Comparison of ENCODE assay signal across 22 mouse cellular contexts in the genomic region with DNA sequence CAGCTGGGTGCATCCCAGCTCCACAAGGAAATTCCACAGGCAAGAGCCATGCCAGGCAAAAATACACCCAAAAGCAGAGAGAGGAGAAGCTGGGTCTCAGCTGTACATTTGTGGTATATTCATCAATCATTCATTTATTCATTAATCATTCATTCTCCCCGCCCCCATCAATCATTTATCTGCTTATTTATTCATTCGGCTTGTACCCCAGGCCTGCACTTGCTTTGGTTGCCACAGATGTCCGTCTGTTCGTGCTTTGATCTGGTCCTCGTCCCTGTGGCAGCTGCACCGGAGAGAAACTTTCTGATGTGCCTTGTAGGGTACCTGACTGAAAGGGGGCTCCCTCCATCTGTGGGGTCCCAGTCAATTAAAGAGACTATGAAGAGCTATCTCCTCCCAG.
A peak's percentile ranks its signal among the peaks of the same experiment; 100 is the strongest.
DNase-seq lines count a peak whose midpoint lies in the region; ATAC-seq and TF ChIP-seq lines count a peak whose summit lies in the region.
"Had no signal": no experiment of that assay in that cellular context is flagged by ENCODE, and none has a peak within 500 bp of the region (broad histone marks: within the 10 kb centered on the region; RNA-seq: fewer than 3 reads in every experiment).

No protein-coding gene starts in this region.

- no peak overlapping the region for H3K27ac ChIP-seq in forebrain, embryonic 14.5 days (ENCODE audit: low read depth, low read length)
- no peak overlapping the region for H3K27ac ChIP-seq in forebrain, embryonic 10.5 days
- no peak overlapping the region for H3K27ac ChIP-seq in midbrain, embryonic 11.5 days (ENCODE audit: low read depth, low read length)
- no peak overlapping the region for H3K27ac ChIP-seq in midbrain, postnatal 0 days (ENCODE audit: low read depth, low read length)
- H3K27ac ChIP-seq in hindbrain, embryonic 12.5 days = peak overlapping the region; percentile 65
- no peak overlapping the region; the same call in 1 of the 2 replicates for H3K27ac ChIP-seq in midbrain, embryonic 15.5 days
- H3K27ac ChIP-seq: intestine, embryonic 15.5 days; liver, embryonic 13.5 days had no signal

- H3K9ac ChIP-seq in forebrain, embryonic 14.5 days (ENCODE audit: low read length) = no peak overlapping the region
- H3K9ac ChIP-seq in midbrain, embryonic 11.5 days (ENCODE audit: low read length) = no peak overlapping the region
- no peak overlapping the region for H3K9ac ChIP-seq in midbrain, postnatal 0 days (replicated peaks; ENCODE audit: low read length, poor library complexity, severe bottlenecking)
- no peak overlapping the region for H3K9ac ChIP-seq in hindbrain, embryonic 12.5 days
- H3K9ac ChIP-seq in midbrain, embryonic 15.5 days = no peak overlapping the region
- H3K9ac ChIP-seq: forebrain, postnatal 0 days; intestine, embryonic 15.5 days; liver, embryonic 13.5 days had no signal

- peak; percentile 18 for DNase-seq in forebrain, embryonic 14.5 days (ENCODE audit: low spot score)
- DNase-seq in forebrain, embryonic 10.5 days (ENCODE audit: extremely low spot score, low spot score) = no peak
- DNase-seq in midbrain, embryonic 11.5 days (ENCODE audit: low spot score, missing footprints) = no peak
- no peak for DNase-seq in midbrain, postnatal 0 days (ENCODE audit: low spot score)
- no peak for DNase-seq in cerebellum, adult 18-20 months
- DNase-seq: adrenal gland, adult 8-10 months; cerebellum, adult 9-10 months; forebrain, postnatal 0 days; gastrocnemius, postnatal 36 days; kidney, adult 8-10 months; kidney, postnatal 14 days; layer of hippocampus, postnatal 36 days; liver, embryonic 13.5 days; lung, adult 2 months; lung, postnatal 14 days; right cerebral cortex, postnatal 4 days; thymus, adult 18-20 months; thymus, postnatal 36 days had no signal

- no peak for TF ChIP-seq CTCF in midbrain, postnatal 0 days (IDR thresholded peaks at IDR 0.05)

- no peak for ATAC-seq in forebrain, embryonic 14.5 days
- ATAC-seq in midbrain, embryonic 11.5 days (ENCODE audit: low FRiP score) = 0 out of 2 replicates have a peak, but pooled peaks have one; percentile 26
- ATAC-seq in midbrain, postnatal 0 days (ENCODE audit: low FRiP score) = no peak
- ATAC-seq in hindbrain, embryonic 12.5 days (ENCODE audit: low FRiP score) = peak; percentile 36; the same call in 1 of the 2 replicates
- ATAC-seq in midbrain, embryonic 15.5 days (replicated peaks) = peak; percentile 19; the same call in 1 of the 2 replicates
- ATAC-seq: activated CD4-positive, CD25-positive, alpha-beta regulatory T cell, adult 4 months; forebrain, postnatal 0 days; intestine, embryonic 15.5 days had no signal

- no peaks in the 10 kb centered on the region for H3K36me3 ChIP-seq in forebrain, embryonic 14.5 days (ENCODE audit: control insufficient read depth, insufficient read depth, low read length)
- H3K36me3 ChIP-seq in forebrain, embryonic 10.5 days (replicated peaks) = no peaks in the 10 kb centered on the region
- H3K36me3 ChIP-seq in midbrain, embryonic 11.5 days (ENCODE audit: control insufficient read depth, insufficient read depth, low read length) = no peaks in the 10 kb centered on the region
- no peaks in the 10 kb centered on the region for H3K36me3 ChIP-seq in midbrain, postnatal 0 days (ENCODE audit: insufficient read depth, low read length)
- H3K36me3 ChIP-seq in hindbrain, embryonic 12.5 days = no peaks in the 10 kb centered on the region
- H3K36me3 ChIP-seq in midbrain, embryonic 15.5 days (replicated peaks) = no peaks in the 10 kb centered on the region
- H3K36me3 ChIP-seq: intestine, embryonic 15.5 days; liver, embryonic 13.5 days had no signal

- H3K4me1 ChIP-seq in forebrain, embryonic 14.5 days (ENCODE audit: control insufficient read depth, insufficient read depth, low read length) = peaks cover 17% of the 10 kb centered on the region
- peaks cover 69% of the 10 kb centered on the region for H3K4me1 ChIP-seq in forebrain, embryonic 10.5 days
- peaks cover 5% of the 10 kb centered on the region; the same call in 1 of the 2 replicates for H3K4me1 ChIP-seq in midbrain, embryonic 11.5 days (ENCODE audit: control insufficient read depth, insufficient read depth, low read length)
- H3K4me1 ChIP-seq in midbrain, postnatal 0 days (ENCODE audit: insufficient read depth, low read length) = peaks cover 3% of the 10 kb centered on the region
- peaks cover 60% of the 10 kb centered on the region for H3K4me1 ChIP-seq in hindbrain, embryonic 12.5 days
- H3K4me1 ChIP-seq in midbrain, embryonic 15.5 days = peaks cover 31% of the 10 kb centered on the region

- no peak overlapping the region for H3K4me2 ChIP-seq in forebrain, embryonic 14.5 days (ENCODE audit: low read length)
- no peak overlapping the region for H3K4me2 ChIP-seq in midbrain, embryonic 11.5 days
- no peak overlapping the region for H3K4me2 ChIP-seq in midbrain, postnatal 0 days (ENCODE audit: low read depth, low read length, poor library complexity, severe bottlenecking)
- H3K4me2 ChIP-seq in hindbrain, embryonic 12.5 days (replicated peaks) = no peak overlapping the region
- no peak overlapping the region for H3K4me2 ChIP-seq in midbrain, embryonic 15.5 days
- H3K4me2 ChIP-seq: intestine, embryonic 15.5 days; liver, embryonic 13.5 days had no signal

- no peak overlapping the region for H3K4me3 ChIP-seq in forebrain, embryonic 14.5 days (ENCODE audit: low read depth, low read length)
- H3K4me3 ChIP-seq in forebrain, embryonic 10.5 days = no peak overlapping the region
- H3K4me3 ChIP-seq in midbrain, embryonic 11.5 days (ENCODE audit: low read depth, low read length) = no peak overlapping the region
- H3K4me3 ChIP-seq in midbrain, postnatal 0 days (ENCODE audit: low read depth, low read length) = no peak overlapping the region
- H3K4me3 ChIP-seq in hindbrain, embryonic 12.5 days = no peak overlapping the region
- no peak overlapping the region for H3K4me3 ChIP-seq in midbrain, embryonic 15.5 days
- H3K4me3 ChIP-seq: intestine, embryonic 15.5 days; liver, embryonic 13.5 days had no signal

- WGBS in forebrain, embryonic 14.5 days = 53% methylated on average over 6 of the region's 6 CpGs
- WGBS in forebrain, embryonic 10.5 days = 73% methylated on average over 6 of the region's 6 CpGs
- WGBS in midbrain, embryonic 11.5 days = 50% methylated on average over 6 of the region's 6 CpGs
- WGBS in midbrain, postnatal 0 days = 40% methylated on average over 6 of the region's 6 CpGs
- WGBS in hindbrain, embryonic 12.5 days = 24% methylated on average over 6 of the region's 6 CpGs
- 39% methylated on average over 6 of the region's 6 CpGs for WGBS in midbrain, embryonic 15.5 days

- H3K9me3 ChIP-seq in forebrain, embryonic 14.5 days (replicated peaks; ENCODE audit: control insufficient read depth, low read length) = no peaks in the 10 kb centered on the region
- 0 out of 2 replicates have a peak, but pooled peaks cover 2% of the 10 kb centered on the region for H3K9me3 ChIP-seq in forebrain, embryonic 10.5 days
- no peaks in the 10 kb centered on the region for H3K9me3 ChIP-seq in midbrain, embryonic 11.5 days (ENCODE audit: control insufficient read depth, low read length)
- no peaks in the 10 kb centered on the region for H3K9me3 ChIP-seq in midbrain, postnatal 0 days (ENCODE audit: low read length)
- no peaks in the 10 kb centered on the region for H3K9me3 ChIP-seq in hindbrain, embryonic 12.5 days (replicated peaks)
- H3K9me3 ChIP-seq in midbrain, embryonic 15.5 days = no peaks in the 10 kb centered on the region
- H3K9me3 ChIP-seq: intestine, embryonic 15.5 days; liver, embryonic 13.5 days had no signal

- no peaks in the 10 kb centered on the region for H3K27me3 ChIP-seq in forebrain, embryonic 14.5 days (replicated peaks; ENCODE audit: control insufficient read depth, insufficient read depth, low read length)
- peaks cover 76% of the 10 kb centered on the region for H3K27me3 ChIP-seq in forebrain, embryonic 10.5 days (ENCODE audit: poor library complexity, severe bottlenecking)
- peaks cover 13% of the 10 kb centered on the region; the same call in 1 of the 2 replicates for H3K27me3 ChIP-seq in midbrain, embryonic 11.5 days (ENCODE audit: control insufficient read depth, insufficient read depth, low read length)
- H3K27me3 ChIP-seq in midbrain, postnatal 0 days (ENCODE audit: insufficient read depth, low read length) = no peaks in the 10 kb centered on the region
- H3K27me3 ChIP-seq in hindbrain, embryonic 12.5 days = 0 out of 2 replicates have a peak, but pooled peaks cover 7% of the 10 kb centered on the region
- no peaks in the 10 kb centered on the region for H3K27me3 ChIP-seq in midbrain, embryonic 15.5 days (replicated peaks)
- H3K27me3 ChIP-seq: intestine, embryonic 15.5 days had no signal

Comparison
In these comparisons a context has a peak if more than half of its experiments do, and no peak if none do; other contexts are left out.
1. ATAC-seq: peak in midbrain, embryonic 11.5 days (single experiment), hindbrain, embryonic 12.5 days (single experiment) and midbrain, embryonic 15.5 days (single experiment); none in forebrain, embryonic 14.5 days (single experiment) and midbrain, postnatal 0 days (single experiment).